Mouse (Mus musculus) naive thymus-derived CD4-positive, alpha-beta T cell, adult 2 months (primary cell): ENCODE results near the gene Sst.
A peak's percentile ranks its signal among the peaks of the same experiment; 100 is the strongest.

Experiments
- DNase-seq: peaks from one replicate; pipeline ENCODE4 v3.0.0-alpha.2; 2011; ENCODE audit warnings: low read depth

Gene Sst

GRCm38 (mm10) chr16:23885098-23885497 is 5.7 kb downstream of the Sst start:
- DNase-seq: no peak

GRCm38 (mm10) chr16:23855242-23855641 is 35.5 kb downstream of the Sst start:
- DNase-seq: no peak

- no peak for DNase-seq
These were observed 41.0 kb downstream of the Sst start for GRCm38 (mm10) chr16:23849720-23850119.

GRCm38 (mm10) chr16:23849176-23849575 is 41.6 kb downstream of the Sst start:
- no peak for DNase-seq

- DNase-seq: peak; percentile 34
These were observed 46.1 kb downstream of the Sst start for GRCm38 (mm10) chr16:23844622-23845021.

GRCm38 (mm10) chr16:23842609-23843008 is 48.1 kb downstream of the Sst start:
- DNase-seq: no peak
